In the genomic region with DNA sequence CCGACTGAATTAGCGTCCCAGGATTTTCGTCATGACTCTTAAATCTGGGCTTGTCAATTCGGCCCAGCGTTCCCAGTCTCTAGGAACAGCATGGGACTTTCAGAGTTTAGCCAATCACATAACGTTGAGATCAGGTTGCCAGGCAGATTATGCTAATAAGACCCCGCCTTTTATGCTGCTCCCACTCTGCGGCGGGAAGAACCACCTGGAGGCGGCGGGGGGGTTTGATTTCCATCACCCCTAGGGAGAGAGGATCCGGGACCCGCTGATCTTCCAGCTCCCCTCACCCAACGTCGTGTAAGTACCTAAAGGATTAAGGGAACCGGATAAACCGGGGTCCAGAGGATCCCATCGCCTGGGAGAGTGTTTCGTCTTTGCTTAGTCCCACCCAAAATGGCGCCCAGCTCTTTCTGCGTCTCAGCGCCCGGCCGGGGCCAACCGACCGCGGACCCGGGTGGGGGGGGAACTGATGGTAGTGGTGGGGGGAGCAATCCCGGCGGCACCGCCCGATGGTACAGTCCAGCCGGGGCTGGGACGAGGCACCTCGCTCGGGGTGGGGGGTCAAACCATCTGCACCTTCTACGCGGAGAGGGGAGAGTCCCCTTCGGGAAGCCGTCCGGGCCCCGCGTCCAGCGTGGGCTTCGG, we compare ENCODE assay signal across 7 mouse cellular contexts. TPM values are rescaled to one million over a fixed set of nuclear protein-coding genes. Genes with fewer than 3 reads are reported as not detected.
DNase-seq lines count a peak whose midpoint lies in the region; ATAC-seq lines count a peak whose summit lies in the region.

A gene (plus strand): TSS at position 173 of the 645 bp plus-strand sequence.

- H3K9me3 ChIP-seq in intestine, embryonic 14.5 days (ENCODE audit: control insufficient read depth, low read length): no peaks in the 10 kb centered on the region
- H3K9me3 ChIP-seq in midbrain, embryonic 10.5 days (replicated peaks): no peaks in the 10 kb centered on the region

- H3K36me3 ChIP-seq in intestine, embryonic 14.5 days (ENCODE audit: control insufficient read depth, insufficient read depth, low read length): no peaks in the 10 kb centered on the region
- H3K36me3 ChIP-seq in midbrain, embryonic 10.5 days: peaks cover 9% of the 10 kb centered on the region; the same call in 1 of the 2 replicates

- peaks cover 11% of the 10 kb centered on the region for H3K4me1 ChIP-seq in intestine, embryonic 14.5 days (replicated peaks; ENCODE audit: control insufficient read depth, insufficient read depth, low read length)
- peaks cover 29% of the 10 kb centered on the region for H3K4me1 ChIP-seq in midbrain, embryonic 10.5 days

- peak within 1 kb of the TSS; percentile 79 for H3K4me3 ChIP-seq in intestine, embryonic 14.5 days (ENCODE audit: low read depth, low read length)
- H3K4me3 ChIP-seq in midbrain, embryonic 10.5 days: peak within 1 kb of the TSS; percentile 90

- intact Hi-C loops in left cerebral cortex, postnatal 25 days (cut with DNase I): loop anchor here (1.0 to 5.0 kb wide), 4 partner anchors 52 to 118 kb away; a partner anchor contains a TSS

- ATAC-seq in intestine, embryonic 14.5 days (replicated peaks; ENCODE audit: low FRiP score, low TSS enrichment, low read depth): peak; percentile 94

- WGBS in intestine, embryonic 14.5 days: under 1% methylated on average over 29 of the region's 45 CpGs
- 1% methylated on average over 43 of the region's 45 CpGs for WGBS in midbrain, embryonic 10.5 days

- peak within 1 kb of the TSS; percentile 96 for H3K9ac ChIP-seq in intestine, embryonic 14.5 days (ENCODE audit: low read length)

- H3K4me2 ChIP-seq in intestine, embryonic 14.5 days (ENCODE audit: low read length): peak within 1 kb of the TSS; percentile 85

- peak within 1 kb of the TSS; percentile 100 for H3K27ac ChIP-seq in intestine, embryonic 14.5 days (ENCODE audit: low read depth)
- peak within 1 kb of the TSS; percentile 100 for H3K27ac ChIP-seq in midbrain, embryonic 10.5 days (replicated peaks)

- DNase-seq in adrenal gland, adult (ENCODE audit: inconsistent age in 2 of 2, low spot score in 1 of 2): peak; percentile 96 to 99
- DNase-seq in embryo, embryonic 10.5 days (ENCODE audit: low spot score): peak; percentile 99
- peak; percentile 95 for DNase-seq in gastrocnemius, postnatal 25 days
- peak; percentile 99 for DNase-seq in intestine, embryonic 14.5 days (ENCODE audit: low spot score)
- peak; percentile 96 to 99 for DNase-seq in left cerebral cortex, postnatal 25 days (ENCODE audit: low spot score in 2 of 2)
- peak; percentile 96 for DNase-seq in midbrain, embryonic 10.5 days (ENCODE audit: low spot score)
- DNase-seq in right cerebral cortex, postnatal 4 days: peak; percentile 94

- no peaks in the 10 kb centered on the region for H3K27me3 ChIP-seq in intestine, embryonic 14.5 days (replicated peaks; ENCODE audit: control insufficient read depth, insufficient read depth, low read length)
- no peaks in the 10 kb centered on the region for H3K27me3 ChIP-seq in midbrain, embryonic 10.5 days (ENCODE audit: low read depth, poor library complexity, severe bottlenecking)

RNA-seq across cellular contexts. Expression of the gene that starts here (rescaled TPM):
- total RNA-seq in gastrocnemius, postnatal 25 days (2021): 1 to 10 TPM; 3.0 to 3.7 TPM
- polyA plus RNA-seq in intestine, embryonic 14.5 days (2014; fragmentation: Nextera tagmentation; extraction: Ambion mirVana): 6.0 and 6.4 TPM in 2 replicates
- 10 to 100 TPM; 21.1 to 21.4 TPM for total RNA-seq in left cerebral cortex, postnatal 25 days (2021)
- 7.3 and 8.7 TPM in 2 replicates for polyA plus RNA-seq in midbrain, embryonic 10.5 days (2016; fragmentation: Nextera tagmentation; extraction: Ambion mirVana)

Comparison
In these comparisons a context has a peak if more than half of its experiments do, and no peak if none do; other contexts are left out.
1. Peak in every context shown above with its lines: DNase-seq, ATAC-seq, H3K4me3 ChIP-seq and H3K27ac ChIP-seq.
2. RNA of the gene that starts here (total RNA-seq): 21.1 to 21.4 TPM in left cerebral cortex, postnatal 25 days; 3.0 to 3.7 TPM in gastrocnemius, postnatal 25 days; every median in the first group is over 4 times any median in the second.